Mouse (Mus musculus): ENCODE measurements around the gene Spata1. TPM values are rescaled to one million over a fixed set of nuclear protein-coding genes. Genes with fewer than 3 reads are reported as not detected.

Spata1 gene
- total RNA-seq (2014; rRNA removed) = 3.0 and 5.1 TPM in 2 replicates
- polyA plus RNA-seq (2012; rRNA removed) = 0.21 and 0.57 TPM in 2 replicates

GRCm38 (mm10) chr3:146499431-146500002 is at the start of gene Spata1, which contains the start of gene Gng5:
Gene Spata1 (minus strand): TSS chr3:146499753.
Gene Gng5 (plus strand): TSS chr3:146499807.
- Histone ChIP-seq H3K79me2 (ENCODE audit: control insufficient read depth, insufficient read depth, low read length) (peaks cover 19% of the 10 kb centered on the region; the same call in 1 of the 2 replicates), H3K36me3 (ENCODE audit: control insufficient read depth, insufficient read depth, low read length) (peaks cover 10% of the 10 kb centered on the region), H3K9ac (ENCODE audit: low read depth, low read length) (peak within 1 kb of the TSS; percentile 100), H3K27ac (replicated peaks; ENCODE audit: insufficient read depth, low read depth, low read length) (peak within 1 kb of the TSS; percentile 100), H3K4me1 (ENCODE audit: control insufficient read depth, insufficient read depth, low read length) (peaks cover 21% of the 10 kb centered on the region), H3K27me3 (ENCODE audit: control insufficient read depth, insufficient read depth, low read length) (no peaks in the 10 kb centered on the region), H3K4me3 (ENCODE audit: insufficient read depth, low read depth, low read length) (peak within 1 kb of the TSS; percentile 100)
- under 1% methylated on average over 49 of the region's 88 CpGs for WGBS
- TF ChIP-seq CTCF (IDR thresholded peaks at IDR 0.05; ENCODE audit: low read depth, low read length) (no peak), POLR2A (IDR thresholded peaks at IDR 0.05; ENCODE audit: extremely low read depth, insufficient read depth, low read length) (peak; percentile 84)
- DNase-seq (ENCODE audit: extremely low read depth, low read depth, low spot score) = peak; percentile 70

- no peaks in the 10 kb centered on the region for H3K27me3 ChIP-seq (ENCODE audit: control insufficient read depth, insufficient read depth, low read length)
- no peaks in the 10 kb centered on the region for H3K79me2 ChIP-seq (ENCODE audit: control insufficient read depth, insufficient read depth, low read length)
- H3K27ac ChIP-seq (replicated peaks; ENCODE audit: insufficient read depth, low read depth, low read length) = no peak overlapping the region
- H3K9ac ChIP-seq (ENCODE audit: low read depth, low read length) = no peak overlapping the region
- no peak for DNase-seq (ENCODE audit: extremely low read depth, low read depth, low spot score)
- H3K36me3 ChIP-seq (ENCODE audit: control insufficient read depth, insufficient read depth, low read length) = no peaks in the 10 kb centered on the region
- TF ChIP-seq CTCF (IDR thresholded peaks at IDR 0.05; ENCODE audit: low read depth, low read length) = no peak
- TF ChIP-seq POLR2A (IDR thresholded peaks at IDR 0.05; ENCODE audit: extremely low read depth, insufficient read depth, low read length) = no peak
- H3K4me1 ChIP-seq (ENCODE audit: control insufficient read depth, insufficient read depth, low read length) = no peaks in the 10 kb centered on the region
- 49% methylated on average over 1 of the region's 1 CpGs for WGBS
- H3K4me3 ChIP-seq (ENCODE audit: insufficient read depth, low read depth, low read length) = no peak overlapping the region
Measured at GRCm38 (mm10) chr3:146543632-146544031, 44.1 kb upstream of the Spata1 start.

- no peak for DNase-seq (ENCODE audit: extremely low read depth, low read depth, low spot score)
- H3K36me3 ChIP-seq (ENCODE audit: control insufficient read depth, insufficient read depth, low read length) = no peaks in the 10 kb centered on the region
Measured at GRCm38 (mm10) chr3:146540521-146541273, 41.1 kb upstream of the Spata1 start.

GRCm38 (mm10) chr3:146534986-146535385 is 35.4 kb upstream of the Spata1 start:
- WGBS = 78% methylated on average over 6 of the region's 6 CpGs
- Histone ChIP-seq H3K4me3 (ENCODE audit: insufficient read depth, low read depth, low read length) (no peak overlapping the region), H3K27me3 (ENCODE audit: control insufficient read depth, insufficient read depth, low read length) (no peaks in the 10 kb centered on the region), H3K4me1 (ENCODE audit: control insufficient read depth, insufficient read depth, low read length) (no peaks in the 10 kb centered on the region), H3K79me2 (ENCODE audit: control insufficient read depth, insufficient read depth, low read length) (no peaks in the 10 kb centered on the region), H3K27ac (replicated peaks; ENCODE audit: insufficient read depth, low read depth, low read length) (no peak overlapping the region), H3K9ac (ENCODE audit: low read depth, low read length) (no peak overlapping the region), H3K36me3 (ENCODE audit: control insufficient read depth, insufficient read depth, low read length) (no peaks in the 10 kb centered on the region)
- DNase-seq (ENCODE audit: extremely low read depth, low read depth, low spot score) = no peak
- no peak for TF ChIP-seq POLR2A (IDR thresholded peaks at IDR 0.05; ENCODE audit: extremely low read depth, insufficient read depth, low read length)
- TF ChIP-seq CTCF (IDR thresholded peaks at IDR 0.05; ENCODE audit: low read depth, low read length) = no peak

More at GRCm38 (mm10) chr3:146540521-146541273, 41.1 kb upstream of the Spata1 start:
- TF ChIP-seq CTCF (IDR thresholded peaks at IDR 0.05; ENCODE audit: low read depth, low read length) = no peak
- no peak for TF ChIP-seq POLR2A (IDR thresholded peaks at IDR 0.05; ENCODE audit: extremely low read depth, insufficient read depth, low read length)
- Histone ChIP-seq H3K27ac (replicated peaks; ENCODE audit: insufficient read depth, low read depth, low read length) (no peak overlapping the region), H3K9ac (ENCODE audit: low read depth, low read length) (no peak overlapping the region), H3K4me3 (ENCODE audit: insufficient read depth, low read depth, low read length) (no peak overlapping the region), H3K79me2 (ENCODE audit: control insufficient read depth, insufficient read depth, low read length) (no peaks in the 10 kb centered on the region), H3K27me3 (ENCODE audit: control insufficient read depth, insufficient read depth, low read length) (no peaks in the 10 kb centered on the region), H3K4me1 (ENCODE audit: control insufficient read depth, insufficient read depth, low read length) (no peaks in the 10 kb centered on the region)
- WGBS = 59% methylated on average over 4 of the region's 4 CpGs

GRCm38 (mm10) chr3:146528335-146528734 is 28.8 kb upstream of the Spata1 start:
- Histone ChIP-seq H3K36me3 (ENCODE audit: control insufficient read depth, insufficient read depth, low read length) (no peaks in the 10 kb centered on the region), H3K9ac (ENCODE audit: low read depth, low read length) (no peak overlapping the region), H3K4me3 (ENCODE audit: insufficient read depth, low read depth, low read length) (no peak overlapping the region), H3K27ac (replicated peaks; ENCODE audit: insufficient read depth, low read depth, low read length) (no peak overlapping the region), H3K27me3 (ENCODE audit: control insufficient read depth, insufficient read depth, low read length) (no peaks in the 10 kb centered on the region), H3K79me2 (ENCODE audit: control insufficient read depth, insufficient read depth, low read length) (no peaks in the 10 kb centered on the region), H3K4me1 (ENCODE audit: control insufficient read depth, insufficient read depth, low read length) (no peaks in the 10 kb centered on the region)
- 61% methylated on average over 2 of the region's 2 CpGs for WGBS
- no peak for DNase-seq (ENCODE audit: extremely low read depth, low read depth, low spot score)
- TF ChIP-seq CTCF (IDR thresholded peaks at IDR 0.05; ENCODE audit: low read depth, low read length) (no peak), POLR2A (IDR thresholded peaks at IDR 0.05; ENCODE audit: extremely low read depth, insufficient read depth, low read length) (no peak)

Measured in liver, adult 2 months (tissue).